Mouse (Mus musculus) midbrain, embryonic 16.5 days (tissue): ENCODE data around the gene Galp. TPM values are rescaled to one million over a fixed set of nuclear protein-coding genes. Genes with fewer than 3 reads are reported as not detected.
"Not testable (repeated sequence)": the region's sequence is repeated elsewhere in the genome, so short reads cannot be mapped to it uniquely, and the experiment has no call there.

Experiments used
- ATAC-seq: fragments of 200-750 bp; cut with Nextera tagmentation; 2 replicates; pipeline ENCODE4 v1.8.0; 2017; ENCODE audit warnings: moderate TSS enrichment
- H3K27ac ChIP-seq: fragments of 300-500 bp; sonication (generic); 2 replicates; pipeline ENCODE4 v1.5.1; 2014; ENCODE audit warnings: mild to moderate bottlenecking, low read length, mixed read lengths
- H3K27me3 ChIP-seq: fragments of 300-500 bp; sonication (generic); 2 replicates; pipeline ENCODE4 v1.6.1; 2014; ENCODE audit warnings: low read depth, low read length, mixed read lengths; ENCODE audit not compliant: control insufficient read depth, insufficient read depth
- H3K36me3 ChIP-seq: fragments of 300-500 bp; sonication (generic); 2 replicates; pipeline ENCODE4 v1.6.1; 2014; ENCODE audit warnings: mild to moderate bottlenecking, low read length, moderate library complexity, mixed read lengths; ENCODE audit not compliant: control insufficient read depth, insufficient read depth
- H3K4me1 ChIP-seq: fragments of 300-500 bp; sonication (generic); 2 replicates; pipeline ENCODE4 v1.6.1; 2014; ENCODE audit warnings: mild to moderate bottlenecking, low read length, mixed read lengths; ENCODE audit not compliant: control insufficient read depth, insufficient read depth
- H3K4me2 ChIP-seq: fragments of 300-500 bp; sonication (generic); 2 replicates; pipeline ENCODE4 v1.6.1; 2014; ENCODE audit warnings: mild to moderate bottlenecking, low read length, mixed read lengths
- H3K4me3 ChIP-seq: fragments of 300-500 bp; sonication (generic); 2 replicates; pipeline ENCODE4 v1.5.1; 2014; ENCODE audit warnings: low read depth, mild to moderate bottlenecking, low read length, moderate library complexity, mixed read lengths
- H3K9ac ChIP-seq: fragments of 300-500 bp; sonication (generic); 2 replicates; pipeline ENCODE4 v1.6.1; 2014; ENCODE audit warnings: low read depth, low read length, mixed read lengths
- H3K9me3 ChIP-seq: fragments of 300-500 bp; sonication (generic); replicated peaks from 2 replicates; pipeline ENCODE4 v1.6.1; 2014; ENCODE audit warnings: mild to moderate bottlenecking, low read length, mixed read lengths; ENCODE audit not compliant: control insufficient read depth, poor library complexity, severe bottlenecking
- WGBS: fragments of 180-500 bp; shearing (Covaris S2); extraction: QIAGEN DNeasy Blood & Tissue Kit; methylation state at CpG from one replicate; pipeline ENCODE4 v1.1.7; 2014; 5-methylcytosine and 5-hydroxymethylcytosine counted together
- polyA plus RNA-seq: library from polyadenylated mRNA; unstranded; fragments of >200 nt; fragmentation: Nextera tagmentation; extraction: Ambion mirVana; gene quantifications from 2 replicates; pipeline ENCODE4 v1.2.1, GENCODE M21; 2015

Gene Galp
- polyA plus RNA-seq, 1 experiment from 2014 or later = not detected

GRCm38 (mm10) chr7:6186176-6186575, 10.7 kb upstream of the Galp start:
- Histone ChIP-seq H3K36me3 (peaks cover 49% of the 10 kb centered on the region), H3K4me1 (no peaks in the 10 kb centered on the region), H3K9me3 (no peaks in the 10 kb centered on the region), H3K4me3 (no peak overlapping the region), H3K4me2 (no peak overlapping the region), H3K9ac (no peak overlapping the region), H3K27ac (no peak overlapping the region), H3K27me3 (no peaks in the 10 kb centered on the region)
- ATAC-seq = no peak
- 97% methylated on average over 2 of the region's 2 CpGs for WGBS

- H3K4me2 ChIP-seq = no peak overlapping the region
- no peaks in the 10 kb centered on the region for H3K4me1 ChIP-seq
- 80% methylated on average over 2 of the region's 2 CpGs for WGBS
- no peak overlapping the region for H3K27ac ChIP-seq
- H3K9ac ChIP-seq = no peak overlapping the region
- H3K27me3 ChIP-seq = no peaks in the 10 kb centered on the region
- peaks cover 49% of the 10 kb centered on the region for H3K36me3 ChIP-seq
- ATAC-seq = no peak
- H3K9me3 ChIP-seq = no peaks in the 10 kb centered on the region
- no peak overlapping the region for H3K4me3 ChIP-seq
Observed at GRCm38 (mm10) chr7:6186756-6187155, 10.1 kb upstream of the Galp start.

GRCm38 (mm10) chr7:6189542-6189941, 7.3 kb upstream of the Galp start:
- Histone ChIP-seq H3K9ac (no peak overlapping the region), H3K27ac (no peak overlapping the region), H3K4me1 (no peaks in the 10 kb centered on the region), H3K9me3 (no peaks in the 10 kb centered on the region), H3K4me3 (no peak overlapping the region), H3K4me2 (no peak overlapping the region), H3K27me3 (no peaks in the 10 kb centered on the region), H3K36me3 (peaks cover 40% of the 10 kb centered on the region)
- 50% methylated on average over 44 of the region's 45 CpGs for WGBS
- ATAC-seq = no peak

GRCm38 (mm10) chr7:6191376-6191775, 5.5 kb upstream of the Galp start:
- no peak overlapping the region for H3K4me3 ChIP-seq
- no peak overlapping the region for H3K27ac ChIP-seq
- H3K9ac ChIP-seq = no peak overlapping the region
- no peaks in the 10 kb centered on the region for H3K27me3 ChIP-seq
- no peak overlapping the region for H3K4me2 ChIP-seq
- H3K4me1 ChIP-seq = no peaks in the 10 kb centered on the region
- 44% methylated on average over 3 of the region's 3 CpGs for WGBS
- peaks cover 25% of the 10 kb centered on the region for H3K36me3 ChIP-seq
- no peak for ATAC-seq
- H3K9me3 ChIP-seq = no peaks in the 10 kb centered on the region

- Histone ChIP-seq H3K36me3 (peaks cover 10% of the 10 kb centered on the region), H3K4me1 (no peaks in the 10 kb centered on the region), H3K27me3 (no peaks in the 10 kb centered on the region; the same call in 1 of the 2 replicates), H3K4me3 (no peak overlapping the region), H3K27ac (no peak overlapping the region), H3K9me3 (no peaks in the 10 kb centered on the region), H3K9ac (no peak overlapping the region), H3K4me2 (no peak overlapping the region)
- peak; percentile 79 for ATAC-seq
- 22% methylated on average over 5 of the region's 5 CpGs for WGBS
Observed at GRCm38 (mm10) chr7:6194129-6194528, 2.8 kb upstream of the Galp start.

- no peak overlapping the region for H3K9ac ChIP-seq
- H3K27ac ChIP-seq = no peak overlapping the region
- ATAC-seq = no peak
- H3K36me3 ChIP-seq = no peaks in the 10 kb centered on the region
- H3K9me3 ChIP-seq = no peaks in the 10 kb centered on the region
- no peak overlapping the region for H3K4me2 ChIP-seq
- H3K27me3 ChIP-seq = no peaks in the 10 kb centered on the region; the same call in 1 of the 2 replicates
- 47% methylated on average over 2 of the region's 2 CpGs for WGBS
- no peaks in the 10 kb centered on the region for H3K4me1 ChIP-seq
- no peak overlapping the region for H3K4me3 ChIP-seq
Observed at GRCm38 (mm10) chr7:6195777-6196176, 1.1 kb upstream of the Galp start.

- Histone ChIP-seq H3K9ac (no peak overlapping the region), H3K27ac (no peak overlapping the region), H3K4me3 (no peak overlapping the region), H3K4me2 (no peak overlapping the region), H3K9me3 (no peaks in the 10 kb centered on the region), H3K27me3 (no peaks in the 10 kb centered on the region), H3K4me1 (no peaks in the 10 kb centered on the region), H3K36me3 (no peaks in the 10 kb centered on the region)
- 84% methylated on average over 3 of the region's 3 CpGs for WGBS
- ATAC-seq = no peak
Observed at GRCm38 (mm10) chr7:6204200-6204599, 7.3 kb downstream of the Galp start.

- H3K4me2 ChIP-seq = no peak overlapping the region
- peaks cover 2% of the 10 kb centered on the region; the same call in 1 of the 2 replicates for H3K9me3 ChIP-seq
- H3K27me3 ChIP-seq = no peaks in the 10 kb centered on the region
- 45% methylated on average over 5 of the region's 5 CpGs for WGBS
- no peak overlapping the region for H3K4me3 ChIP-seq
- H3K36me3 ChIP-seq = no peaks in the 10 kb centered on the region
- no peak for ATAC-seq
- H3K27ac ChIP-seq = no peak overlapping the region
- H3K4me1 ChIP-seq = no peaks in the 10 kb centered on the region
- H3K9ac ChIP-seq = no peak overlapping the region
Observed at GRCm38 (mm10) chr7:6213144-6213543, 16.3 kb downstream of the Galp start.

- WGBS = 76% methylated on average over 2 of the region's 4 CpGs
- not testable (repeated sequence) for ATAC-seq, H3K4me3 ChIP-seq, H3K9ac ChIP-seq, H3K4me1 ChIP-seq, H3K27ac ChIP-seq, H3K36me3 ChIP-seq, H3K4me2 ChIP-seq, H3K9me3 ChIP-seq, H3K27me3 ChIP-seq
Observed at GRCm38 (mm10) chr7:6214691-6215090, 17.8 kb downstream of the Galp start.
